Comparison of ENCODE assay signal across 16 mouse cellular contexts in the genomic region with DNA sequence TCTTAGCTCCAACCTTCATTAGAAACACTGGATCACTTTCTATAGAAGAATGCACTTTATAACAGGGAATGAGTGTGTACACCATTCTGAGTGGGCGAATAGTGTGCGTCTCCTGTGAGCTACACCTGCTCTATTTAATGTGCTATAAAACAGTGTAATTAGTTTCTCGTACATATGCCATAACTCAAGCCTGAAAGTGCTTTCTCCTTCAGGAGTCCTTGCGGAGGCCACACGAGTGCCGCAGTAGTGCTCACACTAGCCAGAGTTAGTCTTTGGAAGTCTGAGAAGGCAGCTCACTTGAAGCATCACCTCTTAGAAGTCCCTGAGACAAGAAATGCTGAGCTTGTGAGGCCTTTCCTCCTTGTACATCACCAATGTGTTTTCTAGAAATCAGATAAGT.
"Had no signal": no experiment of that assay in that cellular context is flagged by ENCODE, and none has a peak within 500 bp of the region (broad histone marks: within the 10 kb centered on the region; RNA-seq: fewer than 3 reads in every experiment).

No protein-coding gene starts in this region.

- H3K9ac ChIP-seq: liver, embryonic 14.5 days; lung, embryonic 14.5 days; neural tube, embryonic 12.5 days; stomach, embryonic 15.5 days had no signal

- DNase-seq: lung, adult 18-20 months; lung, embryonic 14.5 days; lung, postnatal 10 days; lung, postnatal 4 days; midbrain, embryonic 14.5 days; right cerebral cortex, postnatal 14 days; thymus, adult 2 months; thymus, postnatal 25 days; thymus, postnatal 4 days had no signal

- H3K27ac ChIP-seq: liver, embryonic 14.5 days; midbrain, embryonic 10.5 days; neural tube, embryonic 12.5 days; stomach, embryonic 15.5 days; stomach, postnatal 0 days had no signal

- H3K9me3 ChIP-seq: midbrain, embryonic 10.5 days; neural tube, embryonic 12.5 days; stomach, embryonic 15.5 days had no signal

- H3K4me2 ChIP-seq: lung, embryonic 14.5 days; neural tube, embryonic 12.5 days; stomach, embryonic 15.5 days had no signal

- H3K27me3 ChIP-seq: neural tube, embryonic 12.5 days; stomach, embryonic 15.5 days had no signal

- H3K4me1 ChIP-seq: midbrain, embryonic 10.5 days; neural tube, embryonic 12.5 days; stomach, embryonic 15.5 days had no signal

- ATAC-seq: midbrain, embryonic 16.5 days had no signal

- H3K4me3 ChIP-seq: midbrain, embryonic 10.5 days; myocyte; neural tube, embryonic 12.5 days; stomach, embryonic 15.5 days had no signal

- H3K36me3 ChIP-seq: midbrain, embryonic 10.5 days; neural tube, embryonic 12.5 days; stomach, embryonic 15.5 days had no signal
